Mouse (Mus musculus) limb, embryonic 14.5 days (tissue): ENCODE results near the gene Stox2. TPM values are rescaled to one million over a fixed set of nuclear protein-coding genes. Genes with fewer than 3 reads are reported as not detected.

Experiments used
- ATAC-seq: fragments of 200-750 bp; cut with Nextera tagmentation; 2 replicates; pipeline ENCODE4 v1.8.0; 2017; ENCODE audit warnings: low read depth, moderate number of reproducible peaks, moderate TSS enrichment; ENCODE audit not compliant: low FRiP score
- DNase-seq: peaks from one replicate; pipeline ENCODE4 v3.0.0-alpha.2; 2015; ENCODE audit warnings: low spot score
- H3K27ac ChIP-seq: fragments of 300-500 bp; sonication (generic); replicated peaks from 2 replicates; pipeline ENCODE4 v1.5.1; 2014; ENCODE audit warnings: low read depth, mild to moderate bottlenecking, low read length, moderate library complexity, mixed read lengths
- H3K27me3 ChIP-seq: fragments of 300-500 bp; sonication (generic); 2 replicates; pipeline ENCODE4 v1.6.1; 2014; ENCODE audit warnings: low read length, mixed read lengths; ENCODE audit not compliant: control insufficient read depth, insufficient read depth
- H3K36me3 ChIP-seq: fragments of 300-500 bp; sonication (generic); 2 replicates; pipeline ENCODE4 v1.6.1; 2014; ENCODE audit warnings: mild to moderate bottlenecking, low read length, moderate library complexity, mixed read lengths; ENCODE audit not compliant: control insufficient read depth, insufficient read depth
- H3K4me1 ChIP-seq: fragments of 300-500 bp; sonication (generic); 2 replicates; pipeline ENCODE4 v1.6.1; 2014; ENCODE audit warnings: antibody characterized with exemption, low read length, mixed read lengths; ENCODE audit not compliant: control insufficient read depth, insufficient read depth
- H3K4me2 ChIP-seq: fragments of 300-500 bp; sonication (generic); replicated peaks from 2 replicates; pipeline ENCODE4 v1.6.1; 2014; ENCODE audit warnings: low read depth, mild to moderate bottlenecking, low read length, moderate library complexity; ENCODE audit not compliant: severe bottlenecking
- H3K4me3 ChIP-seq: fragments of 300-500 bp; sonication (generic); replicated peaks from 2 replicates; pipeline ENCODE4 v1.5.1; 2014; ENCODE audit warnings: low read length
- H3K9ac ChIP-seq: fragments of 300-500 bp; sonication (generic); 2 replicates; pipeline ENCODE4 v1.6.1; 2014; ENCODE audit warnings: mild to moderate bottlenecking, low read depth, low read length, moderate library complexity; ENCODE audit not compliant: severe bottlenecking
- H3K9me3 ChIP-seq: fragments of 300-500 bp; sonication (generic); 2 replicates; pipeline ENCODE4 v1.6.1; 2016; ENCODE audit warnings: low read length; ENCODE audit not compliant: control insufficient read depth
- POLR2A ChIP-seq: fragments of 200-500 bp; IDR thresholded peaks from 2 replicates; pipeline ENCODE4 v1.8.0; 2012; ENCODE audit warnings: inconsistent platforms, mild to moderate bottlenecking, moderate library complexity, borderline replicate concordance; ENCODE audit not compliant: insufficient read depth, insufficient read length; ENCODE audit errors: extremely low read depth
- WGBS: fragments of 180-500 bp; shearing (Covaris S2); extraction: QIAGEN DNeasy Blood & Tissue Kit; methylation state at CpG from one replicate; pipeline ENCODE4 v1.1.7; 2014; 5-methylcytosine and 5-hydroxymethylcytosine counted together
- polyA plus RNA-seq, 2 experiments: library from polyadenylated mRNA; depleted of rRNA in 1 of 2; stranded (reverse) in 1 of 2; unstranded in 1 of 2; fragments of >200 nt; fragmentation: Nextera tagmentation in 1 of 2; extraction: Ambion mirVana in 1 of 2; gene quantifications; 2 replicates each; pipeline versions ENCODE4 v1.2.1 to v1.2.3; 2012 to 2014

The Stox2 gene
- polyA plus RNA-seq, 2 experiments, result 12.2 to 17.1 TPM

- H3K27ac ChIP-seq, result no peak overlapping the region
- peak; percentile 10 for DNase-seq
- no peak for TF ChIP-seq POLR2A
- WGBS, result 47% methylated on average over 8 of the region's 8 CpGs
- H3K4me1 ChIP-seq, result peaks cover 20% of the 10 kb centered on the region
- H3K36me3 ChIP-seq, result no peaks in the 10 kb centered on the region
- H3K4me3 ChIP-seq, result peak overlapping the region; percentile 31
- H3K4me2 ChIP-seq, result peak overlapping the region; percentile 48
- no peaks in the 10 kb centered on the region for H3K9me3 ChIP-seq
- H3K27me3 ChIP-seq, result no peaks in the 10 kb centered on the region
- H3K9ac ChIP-seq, result peak overlapping the region; percentile 21; the same call in 1 of the 2 replicates
- peak; percentile 45; the same call in 1 of the 2 replicates for ATAC-seq
Measured at GRCm38 (mm10) chr8:47243016-47243630, 203.0 kb downstream of the Stox2 start.

- Histone ChIP-seq H3K36me3 (no peaks in the 10 kb centered on the region), H3K4me2 (peak overlapping the region; percentile 48), H3K27me3 (no peaks in the 10 kb centered on the region), H3K4me1 (peaks cover 18% of the 10 kb centered on the region), H3K4me3 (peak overlapping the region; percentile 31), H3K9ac (peak overlapping the region; percentile 21), H3K9me3 (no peaks in the 10 kb centered on the region), H3K27ac (0 out of 2 replicates have a peak overlapping the region, but pooled peaks have one; percentile 10)
- 19% methylated on average over 17 of the region's 17 CpGs for WGBS
- TF ChIP-seq POLR2A, result no peak
- DNase-seq, result peak; percentile 89
- ATAC-seq, result peak; percentile 95
Measured at GRCm38 (mm10) chr8:47242207-47243004, 203.8 kb downstream of the Stox2 start.

- no peak overlapping the region for H3K9ac ChIP-seq
Measured at GRCm38 (mm10) chr8:47241421-47242078, 204.6 kb downstream of the Stox2 start.

GRCm38 (mm10) chr8:47240871-47241270, 205.3 kb downstream of the Stox2 start:
- 80% methylated on average over 4 of the region's 4 CpGs for WGBS
- TF ChIP-seq POLR2A, result no peak
- ATAC-seq, result no peak
- Histone ChIP-seq H3K9ac (no peak overlapping the region), H3K4me3 (no peak overlapping the region), H3K27me3 (no peaks in the 10 kb centered on the region), H3K36me3 (no peaks in the 10 kb centered on the region), H3K9me3 (no peaks in the 10 kb centered on the region), H3K27ac (no peak overlapping the region), H3K4me1 (peaks cover 16% of the 10 kb centered on the region), H3K4me2 (no peak overlapping the region)
- no peak for DNase-seq

More at GRCm38 (mm10) chr8:47241421-47242078, 204.6 kb downstream of the Stox2 start:
- H3K36me3 ChIP-seq, result no peaks in the 10 kb centered on the region
- no peak for TF ChIP-seq POLR2A
- no peak overlapping the region for H3K4me3 ChIP-seq
- peaks cover 16% of the 10 kb centered on the region for H3K4me1 ChIP-seq
- 77% methylated on average over 13 of the region's 13 CpGs for WGBS
- H3K9me3 ChIP-seq, result no peaks in the 10 kb centered on the region
- 0 out of 2 replicates have a peak overlapping the region, but pooled peaks have one; percentile 48 for H3K4me2 ChIP-seq
- ATAC-seq (no peak), DNase-seq (no peak)
- 0 out of 2 replicates have a peak overlapping the region, but pooled peaks have one; percentile 10 for H3K27ac ChIP-seq
- H3K27me3 ChIP-seq, result no peaks in the 10 kb centered on the region

- Histone ChIP-seq H3K9ac (no peak overlapping the region), H3K4me2 (no peak overlapping the region), H3K27ac (no peak overlapping the region), H3K36me3 (no peaks in the 10 kb centered on the region), H3K27me3 (no peaks in the 10 kb centered on the region), H3K4me1 (peaks cover 16% of the 10 kb centered on the region), H3K4me3 (no peak overlapping the region), H3K9me3 (no peaks in the 10 kb centered on the region)
- WGBS, result 79% methylated on average over 7 of the region's 7 CpGs
- no peak for ATAC-seq
- no peak for DNase-seq
- no peak for TF ChIP-seq POLR2A
Measured at GRCm38 (mm10) chr8:47240266-47240665, 205.9 kb downstream of the Stox2 start.
